Mouse (Mus musculus) bone marrow macrophage, adult 2 months (primary cell): ENCODE data around the gene Adamts17.

Experiments used
- CTCF ChIP-seq: IDR thresholded peaks from 2 replicates; pipeline ENCODE4 v1.5.1; 2012; ENCODE audit warnings: low read depth, mild to moderate bottlenecking, low read length, moderate library complexity
- POLR2A ChIP-seq: IDR thresholded peaks from 2 replicates; pipeline ENCODE4 v1.6.1; 2012; ENCODE audit warnings: mild to moderate bottlenecking, low read depth, low read length, borderline replicate concordance

DNA sequence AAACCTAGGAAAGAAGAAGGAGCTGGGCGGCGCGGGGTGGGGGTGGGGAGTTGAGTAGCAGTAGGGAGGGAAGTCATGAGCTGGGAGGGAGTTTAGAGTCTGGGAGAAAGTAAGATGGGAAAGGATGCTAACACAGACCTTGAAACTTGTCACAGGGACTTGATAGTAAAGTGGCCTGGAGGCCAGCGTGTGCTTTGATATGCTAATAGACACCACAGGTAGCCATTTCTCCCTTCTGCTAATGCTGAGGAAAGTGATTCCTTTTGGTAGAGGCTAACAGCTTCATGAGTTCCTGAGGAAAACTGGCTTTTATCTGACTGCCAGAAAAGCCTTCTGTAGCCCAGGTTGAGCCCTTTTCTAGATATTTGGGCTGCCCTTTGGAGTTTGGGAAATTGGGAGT, 344.3 kb downstream of the Adamts17 start:
- no peak for TF ChIP-seq CTCF
- no peak for TF ChIP-seq POLR2A
